Mouse (Mus musculus): ENCODE data around the gene Atxn1l. TPM values are rescaled to one million over a fixed set of nuclear protein-coding genes. Genes with fewer than 3 reads are reported as not detected.
A peak's percentile ranks its signal among the peaks of the same experiment; 100 is the strongest.

Gene Atxn1l
- polyA plus RNA-seq (2012; rRNA removed): 24.5 and 31.6 TPM in 2 replicates

DNA sequence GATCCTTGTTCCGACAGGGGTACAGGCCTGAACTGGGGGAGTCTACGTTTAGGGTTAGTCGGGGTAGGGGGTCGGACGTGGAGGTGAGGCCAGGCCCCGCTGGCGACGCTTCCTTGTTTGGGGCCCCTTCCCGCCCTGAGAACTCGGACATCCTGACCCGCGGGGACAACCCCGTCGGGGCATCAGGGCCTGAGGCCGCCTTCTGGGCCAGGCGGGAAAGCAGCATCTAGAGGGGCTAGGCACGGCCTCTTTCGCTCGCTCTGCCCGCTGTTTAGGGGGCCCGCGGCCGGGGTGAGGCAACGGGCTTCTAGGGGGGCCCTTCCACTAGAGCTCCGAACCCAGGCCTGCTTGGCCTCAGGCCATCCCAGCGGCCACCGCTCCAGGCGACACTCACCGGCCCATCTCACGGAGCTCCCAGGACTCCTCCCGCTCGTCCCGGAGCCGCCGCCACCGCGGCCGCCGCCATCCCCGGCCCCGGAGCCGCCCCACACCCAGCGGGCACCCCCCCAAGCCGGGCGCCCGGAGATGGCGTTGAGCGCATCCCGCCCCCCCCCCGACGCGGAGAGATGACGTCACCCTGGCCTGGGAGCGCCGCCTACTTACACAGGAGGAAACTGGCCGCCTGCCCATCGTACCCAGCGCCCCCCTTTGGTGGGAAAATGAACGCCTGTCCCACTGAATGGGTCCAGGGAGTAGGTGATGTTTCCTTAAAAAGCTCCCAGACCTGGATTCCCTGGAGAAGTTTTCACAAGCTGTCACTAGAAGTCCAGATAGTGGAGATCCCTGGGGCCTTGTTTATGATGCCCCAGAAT lies at the start of gene Atxn1l:
Gene Atxn1l, minus strand, starts transcription at position 503 of the 812 bp plus-strand sequence.
- peak; percentile 38 for TF ChIP-seq CTCF (IDR thresholded peaks at IDR 0.05; ENCODE audit: insufficient read depth, low read length)
- TF ChIP-seq POLR2A (IDR thresholded peaks at IDR 0.05; ENCODE audit: borderline replicate concordance, extremely low read depth, low read depth, low read length): no peak
- DNase-seq: peak; percentile 82
- Histone ChIP-seq H3K4me1 (ENCODE audit: control insufficient read depth, insufficient read depth, low read length) (peaks cover 7% of the 10 kb centered on the region; the same call in 1 of the 2 replicates), H3K4me3 (replicated peaks; ENCODE audit: extremely low read depth, low read depth, low read length) (peak within 1 kb of the TSS; percentile 83)
- WGBS: under 1% methylated on average over 58 of the region's 59 CpGs

DNA sequence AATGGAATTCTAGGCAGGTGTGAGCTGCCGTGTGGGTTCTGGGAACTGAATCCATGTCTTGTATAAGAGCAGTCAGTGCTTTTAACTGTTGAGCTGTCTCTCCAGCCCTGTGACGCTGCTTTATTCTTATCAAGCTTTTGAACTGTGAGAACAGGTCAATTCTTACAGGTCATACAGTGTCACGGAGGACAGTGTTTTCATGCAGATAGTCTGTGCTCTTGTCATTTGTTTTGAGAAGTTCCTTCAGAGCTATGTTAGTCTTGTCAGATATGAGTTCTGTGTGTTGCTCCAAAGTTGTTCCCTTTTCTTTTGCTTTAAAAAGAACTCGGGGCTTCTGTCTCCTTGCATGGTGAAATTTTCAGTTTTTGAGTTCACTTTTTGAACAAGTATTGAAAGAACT lies 43.0 kb upstream of the Atxn1l start:
- no peak for DNase-seq
- Histone ChIP-seq H3K4me1 (ENCODE audit: control insufficient read depth, insufficient read depth, low read length) (peaks cover 16% of the 10 kb centered on the region), H3K4me3 (replicated peaks; ENCODE audit: extremely low read depth, low read depth, low read length) (no peak overlapping the region)
- 38% methylated on average over 4 of the region's 4 CpGs for WGBS
- TF ChIP-seq POLR2A (IDR thresholded peaks at IDR 0.05; ENCODE audit: borderline replicate concordance, extremely low read depth, low read depth, low read length) (no peak), CTCF (IDR thresholded peaks at IDR 0.05; ENCODE audit: insufficient read depth, low read length) (no peak)

DNA sequence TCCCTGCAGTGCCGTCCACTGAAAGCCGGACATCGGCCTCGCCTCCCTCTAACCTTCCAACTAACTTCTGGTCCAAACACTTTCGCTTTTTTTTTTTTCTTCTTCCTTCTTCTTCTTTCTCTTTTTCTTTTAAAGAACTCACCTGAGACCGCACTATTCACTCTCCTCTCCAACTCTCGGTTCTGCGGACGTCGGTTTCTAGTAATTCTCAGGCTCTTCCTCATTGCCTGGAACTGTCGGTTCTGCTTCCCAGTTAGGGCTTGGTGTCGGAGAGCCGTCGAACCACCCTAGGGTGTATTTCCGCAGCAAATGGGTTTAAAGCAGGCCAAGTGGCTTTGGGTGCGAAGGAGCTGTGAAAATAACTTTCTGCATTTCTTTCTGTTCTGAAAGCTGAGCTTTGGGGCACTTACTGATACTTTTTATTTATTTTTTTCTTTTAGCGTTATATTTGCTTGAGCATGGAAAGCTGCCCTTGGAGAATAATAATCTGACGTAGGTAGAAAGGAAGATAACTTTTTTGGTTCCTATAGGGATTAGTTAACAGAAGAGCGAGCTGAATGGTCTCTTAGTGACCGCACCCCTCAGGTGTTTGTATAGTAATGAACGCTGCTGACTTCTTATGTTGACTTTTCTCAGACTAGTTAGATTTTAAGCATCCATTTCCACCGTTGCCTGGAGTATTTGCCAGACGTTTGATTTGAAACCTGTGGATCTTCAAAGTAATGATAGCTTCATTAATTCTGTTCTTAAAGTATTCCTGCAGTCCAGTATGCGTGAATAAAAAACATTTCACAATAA lies 42.1 kb upstream of the Atxn1l start:
- peak; percentile 21 for DNase-seq
- TF ChIP-seq CTCF (IDR thresholded peaks at IDR 0.05; ENCODE audit: insufficient read depth, low read length) (no peak), POLR2A (IDR thresholded peaks at IDR 0.05; ENCODE audit: borderline replicate concordance, extremely low read depth, low read depth, low read length) (no peak)
- WGBS: 12% methylated on average over 24 of the region's 24 CpGs

DNA sequence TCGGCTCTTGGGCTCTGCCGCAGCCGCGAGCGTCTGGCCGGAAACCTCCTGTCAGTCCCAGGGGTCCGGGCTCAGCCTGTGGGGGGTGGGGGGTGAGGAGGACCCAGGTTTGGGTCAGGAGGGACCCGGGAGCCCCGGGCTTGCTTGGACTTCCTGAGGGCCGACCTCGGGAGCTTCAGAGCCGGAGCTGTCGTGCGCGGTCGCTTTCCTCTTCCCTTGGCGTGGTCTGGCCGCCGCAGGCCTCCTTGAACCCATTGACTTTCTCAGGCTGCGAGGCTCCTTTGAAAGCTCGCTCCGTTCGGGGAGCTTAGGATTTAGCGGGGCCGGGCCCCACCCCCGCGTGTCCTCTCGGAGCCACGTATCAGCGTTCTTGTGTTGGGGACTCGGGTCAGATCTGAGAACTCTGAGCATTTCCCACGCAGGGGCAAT lies 41.5 kb upstream of the Atxn1l start:
- DNase-seq: no peak
- Histone ChIP-seq H3K4me3 (replicated peaks; ENCODE audit: extremely low read depth, low read depth, low read length) (peak overlapping the region; percentile 85), H3K4me1 (ENCODE audit: control insufficient read depth, insufficient read depth, low read length) (peaks cover 13% of the 10 kb centered on the region)
- WGBS: under 1% methylated on average over 32 of the region's 32 CpGs
- TF ChIP-seq POLR2A (IDR thresholded peaks at IDR 0.05; ENCODE audit: borderline replicate concordance, extremely low read depth, low read depth, low read length) (no peak), CTCF (IDR thresholded peaks at IDR 0.05; ENCODE audit: insufficient read depth, low read length) (no peak)

More for the DNA sequence above, 42.1 kb upstream of the Atxn1l start:
- H3K4me1 ChIP-seq (ENCODE audit: control insufficient read depth, insufficient read depth, low read length): peaks cover 16% of the 10 kb centered on the region
- peak overlapping the region; percentile 85 for H3K4me3 ChIP-seq (replicated peaks; ENCODE audit: extremely low read depth, low read depth, low read length)

DNA sequence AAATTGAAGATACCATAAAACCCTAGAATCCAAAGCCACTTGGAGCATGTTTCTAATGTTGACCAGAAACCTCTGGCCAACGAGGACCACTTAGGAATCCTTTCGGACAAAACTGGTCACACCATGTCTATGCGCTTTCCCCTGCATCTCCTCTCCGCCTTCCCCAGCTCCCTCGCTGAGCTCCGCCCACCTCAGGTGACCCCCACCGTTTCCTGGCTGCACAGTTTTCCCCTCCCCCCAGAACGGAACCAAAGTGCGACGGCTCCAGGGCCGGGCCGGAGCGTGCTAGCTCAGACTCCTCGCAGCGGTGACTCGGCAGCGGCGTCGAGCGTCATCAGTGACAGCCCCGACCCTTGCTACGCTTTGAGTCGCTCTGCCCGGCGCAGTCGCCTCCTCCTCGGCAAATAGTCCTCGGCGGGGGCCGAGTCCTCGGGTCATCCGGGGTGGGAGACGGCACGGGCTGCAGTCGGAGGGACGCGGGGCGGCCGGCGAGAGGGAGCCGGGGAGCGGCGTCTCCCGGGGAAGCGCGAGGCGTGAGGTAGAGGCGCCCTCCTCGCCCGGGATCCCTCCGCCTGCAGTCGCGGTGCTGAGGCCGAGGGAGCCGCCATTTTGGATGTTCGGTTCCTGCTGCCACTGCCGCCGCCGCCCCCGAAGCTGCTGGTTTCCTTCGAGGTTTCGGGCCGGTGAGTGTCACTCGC lies 40.9 kb upstream of the Atxn1l start, which contains the start of gene Ap1g1:
Gene Ap1g1, plus strand, starts transcription at position 275 of the 698 bp plus-strand sequence.
- TF ChIP-seq CTCF (IDR thresholded peaks at IDR 0.05; ENCODE audit: insufficient read depth, low read length): no peak
- peak; percentile 57; the same call in 1 of the 2 replicates for TF ChIP-seq POLR2A (IDR thresholded peaks at IDR 0.05; ENCODE audit: borderline replicate concordance, extremely low read depth, low read depth, low read length)
- DNase-seq: peak; percentile 94
- Histone ChIP-seq H3K4me3 (replicated peaks; ENCODE audit: extremely low read depth, low read depth, low read length) (peak within 1 kb of the TSS; percentile 85), H3K4me1 (ENCODE audit: control insufficient read depth, insufficient read depth, low read length) (peaks cover 10% of the 10 kb centered on the region)
- under 1% methylated on average over 64 of the region's 64 CpGs for WGBS

DNA sequence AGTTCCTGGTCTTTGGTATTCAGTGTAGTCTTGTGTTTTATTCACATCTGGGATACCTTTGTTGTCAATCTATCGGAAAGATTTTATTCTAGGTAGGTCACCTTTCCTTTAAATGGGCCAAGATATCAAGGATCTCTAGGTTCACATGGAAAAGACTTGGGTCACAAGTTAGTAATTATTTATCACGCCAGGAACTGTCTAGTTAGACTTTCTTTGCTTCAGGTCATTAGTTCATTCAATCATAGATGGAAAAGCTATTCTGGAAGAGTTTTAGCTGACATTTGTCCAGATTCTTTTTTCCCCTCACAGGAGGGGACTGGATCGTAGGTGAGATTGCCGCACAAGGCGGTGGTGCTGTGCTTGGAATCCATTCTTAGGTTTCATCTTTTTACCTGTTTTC lies 40.3 kb upstream of the Atxn1l start:
- TF ChIP-seq POLR2A (IDR thresholded peaks at IDR 0.05; ENCODE audit: borderline replicate concordance, extremely low read depth, low read depth, low read length) (no peak), CTCF (IDR thresholded peaks at IDR 0.05; ENCODE audit: insufficient read depth, low read length) (no peak)
- DNase-seq: no peak
- Histone ChIP-seq H3K4me1 (ENCODE audit: control insufficient read depth, insufficient read depth, low read length) (peaks cover 10% of the 10 kb centered on the region), H3K4me3 (replicated peaks; ENCODE audit: extremely low read depth, low read depth, low read length) (no peak overlapping the region)
- 19% methylated on average over 5 of the region's 5 CpGs for WGBS

DNA sequence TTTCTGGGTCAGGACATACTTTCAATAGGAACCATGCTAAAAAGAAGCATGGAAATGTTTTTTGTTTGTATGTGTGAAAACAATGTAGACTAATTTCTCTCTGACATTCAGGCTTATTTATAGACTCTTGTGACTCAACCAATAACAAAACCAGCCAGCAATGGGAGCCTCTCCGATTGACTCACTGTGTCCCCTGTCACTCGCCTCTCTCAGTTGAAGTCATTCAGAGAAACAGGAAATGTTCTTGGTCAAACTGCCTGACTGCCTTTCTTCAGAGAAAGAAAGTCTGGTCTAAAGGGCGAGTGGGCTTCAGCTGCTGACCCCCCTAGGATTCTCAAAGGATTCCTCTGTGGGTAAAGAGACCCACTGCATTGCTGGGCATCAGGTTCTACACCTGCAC lies 35.6 kb upstream of the Atxn1l start:
- TF ChIP-seq CTCF (IDR thresholded peaks at IDR 0.05; ENCODE audit: insufficient read depth, low read length) (no peak), POLR2A (IDR thresholded peaks at IDR 0.05; ENCODE audit: borderline replicate concordance, extremely low read depth, low read depth, low read length) (no peak)
- no peak for DNase-seq
- WGBS: 27% methylated on average over 3 of the region's 3 CpGs
- Histone ChIP-seq H3K4me3 (replicated peaks; ENCODE audit: extremely low read depth, low read depth, low read length) (no peak overlapping the region), H3K4me1 (ENCODE audit: control insufficient read depth, insufficient read depth, low read length) (no peaks in the 10 kb centered on the region)

DNA sequence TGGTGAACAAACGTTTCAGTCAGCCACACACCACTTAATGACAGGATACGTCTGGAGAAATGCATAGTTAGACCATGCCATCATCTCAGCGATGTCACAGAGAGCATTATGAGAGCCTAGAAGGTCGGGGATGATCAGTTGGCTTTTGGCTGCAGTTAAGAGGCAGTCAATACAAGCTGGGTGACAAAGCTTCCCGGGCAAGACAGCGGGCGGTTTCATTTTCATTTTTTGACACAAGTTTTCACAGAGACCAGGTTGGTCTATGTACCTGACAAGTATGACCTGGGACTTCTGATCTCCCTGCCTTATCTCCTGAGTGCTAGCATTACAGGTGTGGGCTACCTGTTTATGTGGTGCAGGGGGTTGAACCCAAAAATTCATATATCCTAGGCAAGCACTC lies 28.5 kb upstream of the Atxn1l start:
- TF ChIP-seq POLR2A (IDR thresholded peaks at IDR 0.05; ENCODE audit: borderline replicate concordance, extremely low read depth, low read depth, low read length) (no peak), CTCF (IDR thresholded peaks at IDR 0.05; ENCODE audit: insufficient read depth, low read length) (no peak)
- Histone ChIP-seq H3K4me3 (replicated peaks; ENCODE audit: extremely low read depth, low read depth, low read length) (no peak overlapping the region), H3K4me1 (ENCODE audit: control insufficient read depth, insufficient read depth, low read length) (no peaks in the 10 kb centered on the region)
- DNase-seq: no peak
- 46% methylated on average over 7 of the region's 7 CpGs for WGBS

DNA sequence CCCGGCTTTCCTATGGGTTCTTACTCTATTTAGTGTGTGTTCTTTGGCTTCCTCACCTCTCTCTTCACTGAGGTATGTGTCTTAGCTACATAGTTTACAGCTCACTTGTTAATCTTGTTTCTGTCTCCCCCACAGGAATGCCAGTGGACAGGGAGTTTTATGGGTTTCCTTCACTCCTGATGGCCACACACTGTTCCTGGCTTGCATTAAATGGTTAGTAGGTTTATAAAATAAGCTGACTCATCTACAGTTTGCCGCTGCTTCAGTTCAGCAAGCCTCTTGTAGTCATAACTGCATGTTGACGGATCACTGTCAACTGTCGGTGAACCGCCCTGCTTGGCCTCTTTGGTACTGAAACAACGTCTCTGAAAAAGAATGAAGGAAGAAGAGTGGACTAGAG lies 26.5 kb upstream of the Atxn1l start:
- no peak overlapping the region for H3K4me3 ChIP-seq (replicated peaks; ENCODE audit: extremely low read depth, low read depth, low read length)
- TF ChIP-seq CTCF (IDR thresholded peaks at IDR 0.05; ENCODE audit: insufficient read depth, low read length) (no peak), POLR2A (IDR thresholded peaks at IDR 0.05; ENCODE audit: borderline replicate concordance, extremely low read depth, low read depth, low read length) (no peak)
- 74% methylated on average over 6 of the region's 6 CpGs for WGBS
- no peak for DNase-seq
- no peaks in the 10 kb centered on the region for H3K4me1 ChIP-seq (ENCODE audit: control insufficient read depth, insufficient read depth, low read length)
